Mouse (Mus musculus): ENCODE data around the gene Stat6.

The Stat6 gene

DNA sequence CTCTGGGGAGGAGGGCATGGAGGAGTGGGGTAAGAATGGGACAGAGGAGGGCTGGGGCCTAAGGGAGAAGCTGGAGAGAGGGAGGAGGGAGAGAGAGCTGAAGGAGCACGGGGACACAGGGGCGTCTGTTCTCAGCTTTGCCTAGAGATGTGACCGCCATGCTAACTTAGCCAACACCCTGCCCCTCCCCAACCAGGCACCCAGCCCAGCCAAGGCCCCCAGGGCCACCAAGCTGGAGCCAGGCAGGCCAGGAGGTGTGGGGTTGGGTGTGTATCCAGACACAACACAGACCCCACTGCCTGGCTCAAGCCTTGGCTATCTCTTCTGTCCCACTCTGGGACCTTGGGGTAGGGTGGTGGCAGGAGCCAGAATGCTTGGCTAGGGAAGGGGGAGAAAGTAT is 27.2 kb upstream of the Stat6 start:
- no peak for DNase-seq

DNA sequence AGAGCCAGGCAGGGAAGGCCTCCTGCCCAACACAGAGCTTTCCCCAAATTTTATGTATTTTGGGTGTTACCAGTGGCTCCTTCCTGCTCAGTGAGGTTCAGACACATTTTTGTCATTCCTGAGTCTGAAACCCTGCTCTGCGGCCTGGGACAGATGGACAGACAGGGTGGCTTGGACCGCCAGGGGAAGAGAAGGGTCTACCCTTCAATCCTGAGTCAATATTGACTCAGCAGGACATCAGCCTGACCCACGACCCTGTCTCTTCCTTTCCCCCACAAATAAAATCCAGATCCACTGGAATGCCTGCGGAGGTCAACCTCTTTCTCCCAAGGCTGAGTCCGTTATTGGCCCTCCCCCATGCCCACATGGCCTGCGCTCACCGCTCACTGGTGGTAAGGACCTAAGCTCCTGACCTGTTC is 26.5 kb upstream of the Stat6 start:
- no peak for DNase-seq

DNA sequence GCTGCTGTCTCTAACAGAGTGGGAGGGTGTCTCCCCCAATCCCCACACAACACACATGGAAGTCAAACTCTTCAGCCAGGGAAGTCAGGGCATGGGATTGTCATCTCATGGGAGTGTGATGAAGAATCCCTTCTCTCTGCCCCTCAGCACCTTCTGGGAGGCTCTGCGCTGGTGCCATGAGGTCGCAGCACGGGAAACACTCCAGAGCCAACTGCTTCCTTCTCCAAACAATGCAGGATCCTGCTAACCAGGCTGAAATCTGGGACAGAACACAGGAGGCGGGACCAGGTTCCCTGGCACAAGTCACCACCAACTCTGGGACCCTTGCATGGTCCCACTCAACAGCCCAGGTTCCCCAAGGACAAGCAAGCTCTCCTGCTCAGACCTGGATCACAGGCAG is 25.5 kb upstream of the Stat6 start:
- DNase-seq = no peak

DNA sequence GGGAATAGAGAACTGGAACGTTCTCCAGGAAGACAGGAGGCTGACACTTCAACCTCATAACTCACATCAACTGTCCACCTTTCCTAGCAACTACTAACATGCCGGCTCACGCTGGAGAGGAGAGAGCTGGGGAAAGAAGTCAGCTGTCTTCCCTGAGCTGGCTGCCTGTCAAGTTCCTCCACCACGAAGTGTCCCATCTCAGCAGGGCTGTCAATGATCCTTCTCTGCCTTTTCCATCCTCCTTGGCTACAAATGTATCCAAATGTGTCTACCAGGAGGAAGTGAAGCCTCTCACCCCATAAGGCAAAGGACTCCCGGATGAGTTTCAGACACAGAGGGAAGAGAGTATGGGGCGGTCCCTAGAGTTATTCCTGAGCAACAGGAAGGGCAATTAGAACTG is 24.6 kb upstream of the Stat6 start:
- DNase-seq = no peak

DNA sequence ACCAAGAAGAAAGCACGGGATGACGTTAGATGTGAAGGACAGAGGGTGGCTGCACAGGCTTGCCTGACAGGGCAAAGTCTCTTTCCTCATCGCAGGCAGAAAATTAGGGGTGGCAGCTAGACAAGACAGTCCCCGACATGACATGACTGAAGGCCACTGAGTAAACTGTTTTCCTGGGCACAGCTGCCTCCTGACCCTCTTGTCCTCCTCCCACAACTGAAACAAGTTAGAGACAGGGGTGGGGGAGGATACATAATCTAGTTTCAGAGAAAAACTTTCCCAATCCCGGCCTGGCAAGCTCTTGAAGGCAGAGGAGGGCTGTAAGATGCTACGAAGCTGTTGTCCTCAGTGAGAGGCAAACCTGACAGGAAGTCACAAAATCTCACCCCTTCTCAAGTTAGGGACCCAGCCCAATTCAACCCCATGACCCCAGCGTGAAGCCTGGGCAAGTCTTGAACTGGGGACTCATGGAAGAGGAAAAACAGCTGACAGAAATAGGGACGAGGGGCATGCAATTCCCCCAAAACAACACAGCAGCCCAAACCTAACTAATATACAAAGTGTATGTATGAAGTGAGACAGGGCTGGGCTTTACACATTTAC is 23.6 kb upstream of the Stat6 start:
- DNase-seq = no peak

DNA sequence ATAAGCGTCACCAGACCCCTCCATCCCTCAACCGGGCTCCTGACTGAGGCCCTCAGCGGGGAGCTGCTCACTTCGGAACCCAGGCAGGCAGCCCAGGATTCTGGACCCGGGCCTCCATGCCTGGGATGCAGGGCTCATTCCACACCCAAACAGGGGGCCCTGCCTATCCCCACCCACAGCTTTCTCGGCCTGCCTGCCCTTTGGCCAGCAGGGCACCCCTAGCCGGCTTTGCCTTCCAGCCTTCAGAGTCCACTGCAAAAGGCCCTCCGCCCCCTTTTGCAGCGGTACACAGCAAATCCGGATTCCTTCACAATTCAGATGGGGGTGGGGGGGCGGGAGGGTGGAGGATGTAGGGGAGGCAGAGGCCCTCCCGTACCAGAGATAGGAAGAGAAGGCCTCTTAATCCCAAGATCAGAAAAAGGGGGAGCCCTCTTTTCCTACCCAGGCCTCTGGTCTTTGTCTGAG is 22.8 kb upstream of the Stat6 start:
- DNase-seq = no peak

DNA sequence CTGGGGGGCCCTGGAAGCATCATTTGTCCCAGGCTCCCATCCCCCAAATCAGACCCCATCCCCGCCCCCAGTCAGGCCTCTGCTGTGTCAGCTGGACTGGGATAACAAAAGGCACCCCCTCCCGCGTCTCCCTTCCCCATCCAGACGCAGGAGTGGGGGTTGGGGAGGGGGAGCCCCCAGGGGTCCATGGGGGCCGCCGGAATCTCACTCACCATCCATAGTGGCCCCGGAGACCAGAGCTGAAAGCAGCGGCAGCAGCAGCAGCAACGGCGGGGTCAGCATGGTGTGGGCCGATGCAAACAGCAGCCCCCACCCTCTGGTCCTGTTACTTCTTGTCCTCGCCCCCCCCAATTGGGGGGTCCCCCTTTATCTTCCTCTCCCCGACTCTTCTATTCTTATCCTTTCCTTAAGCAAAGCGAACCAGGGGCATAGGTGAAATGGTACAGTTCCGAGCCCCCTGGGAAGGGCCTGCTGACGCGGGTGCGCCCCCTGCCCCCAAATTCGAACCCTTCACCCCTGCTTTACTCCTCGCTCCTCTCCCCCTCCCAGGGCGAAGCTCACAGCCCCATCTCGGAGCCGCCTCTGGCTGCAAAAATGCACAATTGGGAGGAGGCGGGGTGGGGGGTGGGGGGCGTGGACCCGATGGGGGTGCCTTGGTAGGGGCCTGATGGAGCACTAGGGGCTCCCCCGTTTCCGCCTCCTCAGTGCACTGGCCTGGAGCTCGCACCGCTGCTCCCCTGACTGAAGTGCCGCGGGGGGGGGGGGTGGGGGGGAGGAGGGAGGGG is 22.2 kb upstream of the Stat6 start, which contains the start of gene Lrp1:
Gene Lrp1 (minus strand): TSS at position 743 of the 785 bp plus-strand sequence.
- DNase-seq = no peak

DNA sequence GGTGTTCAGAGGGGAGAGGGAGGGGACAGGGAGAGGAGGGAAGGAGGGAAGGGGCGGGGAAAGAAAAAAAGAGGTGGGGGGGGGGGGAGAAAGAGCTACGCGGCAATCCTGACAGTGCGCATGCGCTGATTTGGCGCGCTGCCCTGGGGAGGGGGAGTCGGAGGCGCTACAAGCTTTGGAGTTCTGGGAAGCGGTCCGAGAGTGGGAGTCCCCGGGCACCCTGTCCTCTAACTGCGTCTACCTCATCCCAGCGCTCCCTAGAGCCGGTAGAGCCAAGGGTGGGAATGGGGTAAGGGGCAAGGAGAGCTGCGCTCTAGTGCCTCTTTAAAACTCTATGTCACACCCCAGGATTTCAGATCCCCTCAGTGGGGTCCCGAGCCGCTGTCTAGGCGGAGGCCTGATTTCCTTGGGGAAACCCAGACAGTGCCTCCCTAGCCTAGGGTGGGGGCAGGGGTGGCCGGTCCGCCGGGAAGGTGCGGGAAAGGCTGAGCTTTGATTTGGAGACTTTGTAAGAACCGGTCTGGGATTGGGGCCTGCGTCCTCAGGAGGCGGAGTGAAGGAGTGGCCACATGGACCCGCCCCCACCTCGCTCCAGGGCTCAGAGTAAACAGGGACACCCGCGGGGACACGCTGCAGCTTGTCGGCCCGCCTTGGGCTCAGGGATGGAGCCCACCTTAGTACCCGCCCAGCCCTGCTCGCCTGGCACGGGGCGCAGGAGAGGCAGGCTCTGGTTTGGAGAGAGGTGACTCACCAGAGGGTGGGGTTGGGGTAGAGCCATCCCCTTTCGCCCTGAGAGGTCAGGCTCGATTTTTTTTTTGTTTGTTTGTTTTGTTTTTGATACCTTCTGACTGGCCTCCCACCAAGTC is 21.4 kb upstream of the Stat6 start:
- peak; percentile 89 for DNase-seq

DNA sequence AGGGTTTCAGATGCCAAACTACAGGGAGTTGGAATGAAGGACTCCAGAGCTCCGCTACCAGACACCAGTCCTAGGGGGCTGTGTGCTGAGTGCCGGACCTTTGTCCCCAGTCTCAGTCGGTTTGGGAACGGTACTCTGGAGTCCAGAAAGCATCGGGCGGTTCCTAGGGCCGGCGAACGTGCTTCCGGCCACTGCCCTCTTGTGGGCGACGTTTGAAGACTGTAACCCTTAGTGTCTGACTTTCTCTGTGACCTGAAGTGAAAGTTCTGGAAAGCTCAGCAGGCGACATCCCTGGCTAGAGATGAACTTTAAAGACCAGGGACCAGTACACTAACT is 20.8 kb upstream of the Stat6 start:
- no peak for DNase-seq

DNA sequence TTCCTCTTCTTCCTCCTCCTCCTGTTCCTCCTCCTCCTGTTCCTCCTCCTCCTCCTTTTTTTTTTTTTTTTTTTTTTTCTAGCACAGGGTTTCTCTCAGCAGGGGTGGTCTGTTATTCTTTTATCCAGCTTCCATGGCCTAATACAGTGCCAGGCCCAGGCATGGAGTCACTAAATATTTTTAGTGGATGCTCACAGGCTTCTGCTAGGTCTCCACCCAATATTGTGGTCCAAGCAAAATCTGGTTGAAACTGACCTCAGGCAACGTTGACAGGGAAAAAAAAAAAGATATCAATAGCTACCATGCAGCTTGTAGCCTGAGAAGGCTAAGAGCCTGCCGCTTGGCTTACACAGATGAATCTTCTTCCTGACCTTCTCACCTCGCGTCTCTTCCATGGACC is 20.1 kb upstream of the Stat6 start:
- DNase-seq = no peak

DNA sequence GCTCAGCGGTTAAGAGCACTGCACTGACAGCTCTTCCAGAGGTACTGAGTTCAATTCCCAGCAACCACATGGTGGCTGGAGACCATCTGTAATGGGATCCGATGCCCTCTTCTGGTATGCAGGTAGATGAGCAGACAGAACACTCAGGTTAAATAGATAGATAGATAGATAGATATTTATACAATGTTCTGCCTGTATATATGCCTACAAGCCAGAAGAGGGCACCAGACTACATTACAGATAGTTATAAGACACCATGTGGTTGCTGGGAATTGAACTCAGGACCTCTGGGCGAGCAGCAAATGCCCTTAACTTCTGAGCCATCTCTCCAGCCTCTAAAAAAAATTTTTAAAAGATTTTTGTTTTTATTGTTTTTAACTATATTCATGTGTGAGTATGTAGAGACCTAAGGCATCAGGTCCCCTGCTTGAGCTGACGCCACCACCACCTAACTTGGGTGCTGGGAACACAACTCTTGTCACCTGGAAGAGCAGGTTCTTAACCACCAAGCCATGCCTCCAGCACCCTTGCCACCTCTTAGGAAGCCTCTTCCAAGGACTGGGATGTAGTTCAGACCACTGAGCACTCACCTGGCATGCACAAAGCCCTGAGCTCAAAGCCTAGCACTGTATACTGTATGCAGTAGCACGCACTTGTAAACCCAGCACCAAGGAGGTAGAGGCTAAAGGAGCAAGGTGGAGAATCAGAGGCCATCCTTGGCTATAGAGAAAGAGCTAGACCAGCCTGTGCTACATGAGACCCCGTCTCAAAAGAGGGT is 19.2 kb upstream of the Stat6 start:
- no peak for DNase-seq

DNA sequence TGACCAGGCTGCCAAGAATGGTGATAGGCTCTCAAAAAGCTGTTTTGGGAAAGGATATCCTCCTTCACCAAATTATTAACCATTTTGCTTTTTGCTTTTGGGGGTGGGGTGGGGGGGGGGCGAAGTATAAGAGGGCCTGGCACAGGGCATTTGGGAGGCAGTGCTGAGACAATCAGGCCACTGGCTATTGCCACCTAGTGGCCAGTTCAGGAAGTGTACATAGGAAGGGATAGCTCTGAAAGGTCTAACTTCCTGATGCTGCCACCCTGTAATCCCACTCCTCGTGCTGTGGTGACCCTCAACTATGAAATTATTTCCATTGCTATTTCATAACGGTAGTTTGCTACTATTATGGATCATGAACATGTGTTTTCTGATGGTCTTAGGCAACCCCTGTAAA is 16.4 kb upstream of the Stat6 start:
- DNase-seq = no peak

DNA sequence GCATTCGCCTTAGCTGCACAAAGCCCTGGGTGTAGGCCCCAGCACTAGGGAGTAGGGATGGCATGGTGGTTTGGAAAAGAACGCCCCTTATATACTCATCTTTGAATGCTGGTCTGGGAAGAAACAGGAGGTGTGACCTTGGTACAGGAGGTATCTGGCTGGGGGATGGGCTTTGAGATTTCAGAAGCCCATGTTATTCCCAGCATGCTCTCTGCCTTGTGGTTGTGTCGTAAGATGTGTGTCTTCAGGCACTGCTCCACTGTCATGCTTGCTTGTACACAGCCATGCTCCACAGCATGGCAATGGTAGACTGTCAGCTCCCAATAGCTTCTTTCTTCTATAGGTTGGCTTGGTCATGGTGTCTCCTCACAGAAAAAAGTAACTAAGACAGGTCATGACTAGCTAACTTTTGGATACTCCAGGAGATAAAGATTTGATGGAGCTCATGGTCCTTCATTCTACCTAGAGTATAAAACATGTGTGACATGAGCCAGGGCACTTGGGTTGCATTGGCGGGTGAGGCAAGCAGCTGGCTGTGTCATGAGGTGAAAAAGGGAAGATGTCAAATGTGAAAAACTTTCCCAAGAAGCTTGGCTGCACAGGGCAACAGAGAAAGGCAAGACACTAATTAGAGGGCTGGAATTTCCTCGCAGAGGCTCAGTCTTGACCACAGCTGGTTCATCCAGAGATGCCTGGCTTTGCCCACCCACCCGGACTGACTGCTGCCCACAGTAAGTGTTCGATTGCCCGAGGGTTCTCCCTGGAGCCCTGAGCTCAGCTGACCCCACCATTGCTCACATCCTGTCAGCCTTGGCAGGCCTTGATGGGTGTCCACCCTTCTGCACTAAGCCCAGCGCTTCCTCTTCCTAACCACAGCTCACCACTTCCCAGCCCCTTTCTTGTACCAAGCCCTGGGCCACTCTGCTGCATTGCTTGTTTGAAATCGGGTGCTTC is 11.2 kb upstream of the Stat6 start:
- no peak for DNase-seq

DNA sequence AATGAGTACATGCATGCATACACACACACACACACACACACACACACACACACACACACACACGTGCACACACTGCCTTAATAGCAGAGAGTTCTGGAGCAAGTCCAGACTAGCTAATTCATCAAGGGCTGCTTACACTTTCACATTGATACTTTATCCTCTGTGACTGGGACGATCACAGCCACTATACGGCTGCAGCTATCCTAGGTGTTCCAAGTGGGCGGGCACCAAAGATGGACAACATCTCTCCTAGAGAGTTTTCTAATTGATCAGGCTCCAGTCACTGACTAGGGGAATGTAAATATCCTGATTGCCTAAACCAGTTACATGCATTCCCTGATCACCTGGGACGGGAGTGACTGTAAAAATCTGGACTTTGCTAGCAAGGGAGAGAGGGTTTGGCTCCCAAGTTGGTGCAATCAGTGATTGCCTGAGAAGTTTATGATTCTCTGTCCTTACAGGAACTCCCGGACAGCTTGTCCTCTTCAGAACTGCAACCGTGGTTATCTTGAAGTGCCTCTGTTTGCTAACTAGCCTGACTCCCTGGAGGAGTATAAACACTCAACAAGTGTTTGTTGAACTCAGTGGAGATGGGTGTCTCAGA is 10.0 kb upstream of the Stat6 start:
- no peak for DNase-seq

DNA sequence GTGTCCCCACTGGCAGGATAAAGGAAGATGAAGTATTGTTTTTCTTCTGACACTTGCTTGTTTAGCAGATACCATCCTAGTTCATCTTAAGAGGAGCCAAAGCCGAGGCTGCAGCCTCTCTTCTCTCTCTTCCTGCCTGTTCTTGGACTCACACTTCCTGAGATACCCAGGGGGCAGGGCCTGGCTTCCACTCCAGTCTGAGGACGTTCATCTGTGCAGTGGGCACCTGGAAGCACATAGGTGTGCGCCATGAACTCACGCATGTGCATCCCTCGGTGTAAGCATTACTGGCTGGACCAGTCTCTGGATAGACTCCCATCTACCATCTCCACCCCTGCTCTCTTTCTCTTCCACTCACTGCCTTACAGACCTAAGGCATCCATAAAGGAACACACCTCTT is 2.4 kb upstream of the Stat6 start:
- DNase-seq = no peak

DNA sequence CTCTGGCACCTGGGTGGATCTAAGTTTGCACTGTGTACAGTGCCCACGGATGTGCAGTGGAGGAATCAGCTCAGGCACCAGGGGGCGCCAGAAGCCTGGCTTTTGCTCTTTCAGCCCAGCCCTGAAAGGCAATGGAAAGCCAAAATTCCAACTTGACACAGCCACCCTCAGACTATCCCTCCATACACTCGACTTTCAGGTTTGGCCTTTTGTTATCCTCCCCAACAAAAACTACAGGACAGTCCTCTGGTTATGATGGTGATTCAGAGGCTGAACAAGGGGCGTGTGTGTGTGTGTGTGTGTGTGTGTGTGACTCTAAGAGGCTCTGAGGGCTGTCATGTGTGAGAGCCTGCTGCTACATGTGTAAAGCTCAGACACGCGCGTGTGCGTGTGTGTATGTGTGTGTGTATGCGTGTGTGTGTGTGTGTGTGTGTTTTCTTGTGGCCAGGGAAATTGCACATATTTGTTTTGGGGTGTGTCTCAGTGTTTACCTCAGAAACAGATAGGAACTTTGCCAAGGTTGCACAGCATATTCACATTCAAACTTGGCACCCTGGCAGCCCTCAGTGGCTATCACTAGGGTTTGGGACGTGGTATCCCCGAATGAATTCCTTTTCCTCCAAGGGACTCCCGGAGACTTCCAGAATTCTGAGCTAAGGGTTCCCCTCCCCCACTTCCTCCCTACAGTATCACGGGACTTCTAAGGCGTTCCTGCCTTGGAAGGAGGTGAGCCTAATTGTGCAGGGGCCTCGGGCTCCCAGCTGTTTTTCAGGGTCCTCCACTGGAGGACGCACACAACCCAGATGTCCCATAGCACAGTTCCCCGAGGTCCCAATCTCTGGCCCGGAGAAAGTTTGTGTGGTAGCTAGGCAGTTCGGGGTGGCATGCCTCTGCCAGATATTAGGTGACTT is 670 bp upstream of the Stat6 start:
- peak; percentile 80 for DNase-seq

DNA sequence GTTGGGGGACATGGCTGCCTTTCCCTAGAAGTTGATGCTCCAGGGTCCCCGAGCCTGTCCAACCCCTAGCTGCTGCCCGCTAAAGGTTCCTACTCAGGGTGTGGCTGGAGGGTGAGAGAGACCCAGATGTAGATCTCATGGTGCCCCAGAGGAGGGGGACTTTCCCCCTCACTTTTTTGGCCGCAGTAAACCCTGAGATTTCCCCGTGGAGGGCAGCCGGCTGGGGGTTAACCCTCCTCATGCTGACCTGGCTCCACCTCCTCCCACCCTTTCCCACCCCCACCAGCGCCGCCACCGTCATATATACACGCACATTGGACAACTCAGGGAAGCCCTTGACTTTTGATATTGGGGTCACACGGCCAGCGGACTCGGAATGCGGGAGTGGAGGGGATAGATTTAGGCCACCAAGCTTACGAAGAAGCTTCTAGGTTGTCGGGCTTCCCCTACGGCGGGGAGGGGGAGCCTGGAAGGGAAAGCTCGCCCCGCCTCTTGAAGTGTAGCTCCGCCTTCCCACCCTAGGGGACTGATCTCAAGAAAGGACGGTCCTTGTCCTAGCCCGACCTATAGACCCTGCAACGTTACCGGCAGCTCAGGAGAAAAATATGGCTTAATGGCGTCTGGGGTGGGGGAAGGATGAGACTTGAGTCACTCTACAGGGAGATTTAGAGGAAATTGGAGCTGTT is 910 bp downstream of the Stat6 start:
- DNase-seq = peak; percentile 36

DNA sequence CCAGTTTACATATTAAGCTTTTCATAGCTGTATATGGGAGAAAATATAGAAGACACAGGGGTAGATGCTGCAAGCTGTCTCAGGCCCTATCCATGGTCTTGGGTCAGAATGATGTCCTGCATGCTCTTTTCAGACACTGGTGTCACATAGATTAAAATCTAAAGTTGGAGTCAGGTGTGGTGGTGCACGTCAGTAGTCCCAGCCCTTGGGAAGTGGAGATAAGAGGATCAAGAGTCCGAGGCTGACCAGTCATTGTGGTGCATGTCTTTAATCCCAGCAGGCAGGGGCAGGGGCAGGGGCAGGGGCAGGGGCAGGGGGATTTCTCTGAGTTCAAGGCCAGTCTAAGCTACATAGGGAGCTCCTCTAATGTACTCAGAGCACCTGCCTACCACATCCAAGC is 3.0 kb downstream of the Stat6 start:
- no peak for DNase-seq

DNA sequence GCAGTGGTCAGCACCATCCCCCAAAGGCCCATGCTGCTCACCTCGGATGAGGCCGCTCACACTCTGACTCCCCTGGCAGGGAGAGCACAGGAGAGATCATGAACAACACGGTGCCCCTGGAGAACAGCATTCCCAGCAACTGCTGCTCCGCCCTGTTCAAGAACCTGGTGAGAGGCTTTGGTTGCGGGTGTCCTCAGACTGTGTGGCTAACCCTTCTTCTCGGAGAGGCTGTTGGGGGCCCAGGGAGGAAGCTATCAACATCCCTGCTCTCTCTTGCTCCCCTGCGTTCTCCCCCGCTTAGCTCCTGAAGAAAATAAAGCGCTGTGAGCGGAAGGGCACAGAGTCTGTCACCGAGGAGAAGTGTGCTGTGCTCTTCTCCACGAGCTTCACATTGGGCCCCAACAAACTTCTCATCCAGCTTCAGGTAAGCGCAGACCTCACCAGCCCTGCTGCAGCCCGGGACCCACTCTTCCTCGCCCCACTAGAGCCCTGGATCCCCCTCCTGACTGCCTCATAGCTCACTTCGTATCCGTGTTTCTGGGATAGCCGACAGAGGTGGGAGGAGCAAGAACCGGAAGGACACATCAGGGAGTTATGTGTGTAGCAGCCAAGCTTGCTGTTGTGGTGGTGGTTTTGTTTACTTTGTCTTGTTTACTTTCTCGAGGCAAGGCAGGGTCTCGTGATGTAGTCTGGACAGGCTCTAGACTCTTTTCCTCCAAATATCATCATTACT is 10.3 kb downstream of the Stat6 start:
- no peak for DNase-seq

All from right cerebral cortex, postnatal 25 days (tissue).